Mouse (Mus musculus) bone marrow, adult 2 months (tissue): ENCODE measurements around the gene Tsku.

Source experiments
- CTCF ChIP-seq: fragments of 200-500 bp; IDR thresholded peaks from 2 replicates; pipeline ENCODE4 v1.5.1; 2011; ENCODE audit warnings: low read length, control low read depth; ENCODE audit not compliant: control insufficient read depth, insufficient read depth
- POLR2A ChIP-seq: fragments of 200-500 bp; IDR thresholded peaks from 2 replicates; pipeline ENCODE4 v1.6.1; 2011; ENCODE audit warnings: low read depth, mild to moderate bottlenecking, control low read depth, low read length, borderline replicate concordance; ENCODE audit not compliant: control insufficient read depth

GRCm38 (mm10) chr7:98320006-98320556 lies 41.0 kb downstream of the Tsku start:
- TF ChIP-seq CTCF = no peak
- no peak for TF ChIP-seq POLR2A
